Mouse (Mus musculus) Patski (cell line): ENCODE measurements around the gene Bend3. TPM values are rescaled to one million over a fixed set of nuclear protein-coding genes. Genes with fewer than 3 reads are reported as not detected.

Experiments
- ATAC-seq: fragments of 100-300 bp; one replicate; pipeline ENCODE4 v1.8.0; 2021
- CTCF ChIA-PET: fragments of 350-600 bp; sonication (Branson Sonifier 250); formaldehyde crosslinking; loops from one replicate; lab custom pipeline; 2022; ENCODE audit warnings: inconsistent platforms; lab: Charles Lee
- POLR2A ChIA-PET: fragments of 350-600 bp; sonication (Branson Sonifier 250); formaldehyde crosslinking; loops from one replicate; lab custom pipeline; 2022; ENCODE audit warnings: antibody characterized with exemption, inconsistent platforms; lab: Charles Lee
- DNase-seq: peaks from one replicate; pipeline ENCODE4 v3.0.0-alpha.2; 2011; ENCODE audit warnings: low read depth, low spot score
- H3K27me3 ChIP-seq: fragments of 371-371 bp; one replicate; pipeline ENCODE4 v1.5.1; 2021
- CTCF ChIP-seq: fragments of 100-300 bp; IDR thresholded peaks from one replicate; pipeline ENCODE4 v1.5.1; 2021
- in situ Hi-C: fragments of 300-500 bp; cut with MboI; formaldehyde crosslinking; loops from 3 replicates; pipeline ENCODE4 v1.11.1; 2018; ENCODE audit warnings: low pct_unique_long_range_greater_than_20kb, mixed read lengths
- polyA plus RNA-seq: library from polyadenylated mRNA; unstranded; gene quantifications from one replicate; pipeline ENCODE4 v1.2.3, GENCODE M21; 2021

The Bend3 gene
- polyA plus RNA-seq, 1 experiment from 2014 or later, result 10.4 TPM

- H3K27me3 ChIP-seq, result no peaks in the 10 kb centered on the region
- POLR2A ChIA-PET, result no interaction called here
- CTCF ChIA-PET, result interaction anchor here (1.3 kb wide), 1 partner anchor 95 kb away, joined by 3 read pairs; no protein-coding TSS in a partner anchor
- no peak for TF ChIP-seq CTCF
- in situ Hi-C loops, result no loop called here
- ATAC-seq (no peak), DNase-seq (no peak)
Measured at GRCm38 (mm10) chr10:43454219-43454618, 24.4 kb upstream of the Bend3 start.

GRCm38 (mm10) chr10:43454671-43455070, 24.0 kb upstream of the Bend3 start:
- in situ Hi-C loops, result no loop called here
- DNase-seq (no peak), ATAC-seq (no peak)
- CTCF ChIA-PET, result interaction anchor here (1.3 kb wide), 1 partner anchor 95 kb away, joined by 3 read pairs; no protein-coding TSS in a partner anchor
- POLR2A ChIA-PET, result no interaction called here
- no peak for TF ChIP-seq CTCF
- no peaks in the 10 kb centered on the region for H3K27me3 ChIP-seq

- ATAC-seq (no peak), DNase-seq (no peak)
- POLR2A ChIA-PET, result no interaction called here
- CTCF ChIA-PET, result no interaction called here
- TF ChIP-seq CTCF, result no peak
- no peaks in the 10 kb centered on the region for H3K27me3 ChIP-seq
- in situ Hi-C loops, result no loop called here
Measured at GRCm38 (mm10) chr10:43462821-43463220, 15.8 kb upstream of the Bend3 start.

GRCm38 (mm10) chr10:43463227-43463626, 15.4 kb upstream of the Bend3 start:
- ChIA-PET CTCF (no interaction called here), POLR2A (interaction anchor here (0.6 kb wide), 1 partner anchor 1009 kb away, joined by 5 read pairs; no protein-coding TSS in a partner anchor)
- ATAC-seq (no peak), DNase-seq (no peak)
- H3K27me3 ChIP-seq, result no peaks in the 10 kb centered on the region
- in situ Hi-C loops, result no loop called here
- TF ChIP-seq CTCF, result no peak

- no peaks in the 10 kb centered on the region for H3K27me3 ChIP-seq
- no peak for TF ChIP-seq CTCF
- no peak for DNase-seq
- in situ Hi-C loops, result no loop called here
- POLR2A ChIA-PET, result interaction anchor here (0.6 kb wide), 1 partner anchor 12 kb away, joined by 5 read pairs; no protein-coding TSS in a partner anchor
- ATAC-seq, result no peak
- CTCF ChIA-PET, result no interaction called here
Measured at GRCm38 (mm10) chr10:43466223-43466622, 12.4 kb upstream of the Bend3 start.

- in situ Hi-C loops, result no loop called here
- no peak for ATAC-seq
- ChIA-PET POLR2A (no interaction called here), CTCF (interaction anchor here (0.9 to 1.2 kb wide), 2 partner anchors 9 to 15 kb away, joined by 3 read pairs; no protein-coding TSS in a partner anchor)
- no peak for TF ChIP-seq CTCF
- no peaks in the 10 kb centered on the region for H3K27me3 ChIP-seq
- no peak for DNase-seq
Measured at GRCm38 (mm10) chr10:43467659-43468058, 11.0 kb upstream of the Bend3 start.

- ChIA-PET POLR2A (no interaction called here), CTCF (interaction anchor here (0.9 to 1.2 kb wide), 2 partner anchors 9 to 16 kb away, joined by 3 read pairs; no protein-coding TSS in a partner anchor)
- ATAC-seq (no peak), DNase-seq (no peak)
- H3K27me3 ChIP-seq, result no peaks in the 10 kb centered on the region
- TF ChIP-seq CTCF, result no peak
- in situ Hi-C loops, result no loop called here
Measured at GRCm38 (mm10) chr10:43468293-43468692, 10.3 kb upstream of the Bend3 start.

- no peaks in the 10 kb centered on the region for H3K27me3 ChIP-seq
- DNase-seq (no peak), ATAC-seq (no peak)
- in situ Hi-C loops, result no loop called here
- CTCF ChIA-PET, result interaction anchor here (1.0 to 1.5 kb wide), 2 partner anchors 14 to 23 kb away, joined by 3 to 4 read pairs; no protein-coding TSS in a partner anchor
- POLR2A ChIA-PET, result interaction anchor here (0.6 kb wide), 3 partner anchors 99 to 1143 kb away, joined by 4 to 6 read pairs (median 4); no protein-coding TSS in a partner anchor
- peak; percentile 65 for TF ChIP-seq CTCF
Measured at GRCm38 (mm10) chr10:43475376-43475775, 3.3 kb upstream of the Bend3 start.

GRCm38 (mm10) chr10:43477459-43477858, 1.2 kb upstream of the Bend3 start:
- H3K27me3 ChIP-seq, result no peaks in the 10 kb centered on the region
- ATAC-seq, result no peak
- no peak for TF ChIP-seq CTCF
- in situ Hi-C loops, result no loop called here
- ChIA-PET CTCF (interaction anchor here (1.2 kb wide), 1 partner anchor 9 kb away, joined by 3 read pairs; no protein-coding TSS in a partner anchor), POLR2A (interaction anchor here (0.6 kb wide), 2 partner anchors 11 to 65 kb away, joined by 4 to 5 read pairs; no protein-coding TSS in a partner anchor)
- no peak for DNase-seq

GRCm38 (mm10) chr10:43477865-43478681, 558 bp upstream of the Bend3 start:
- DNase-seq (no peak), ATAC-seq (no peak)
- ChIA-PET POLR2A (interaction anchor here (0.6 kb wide), 2 partner anchors 12 to 64 kb away, joined by 4 to 5 read pairs; no protein-coding TSS in a partner anchor), CTCF (interaction anchor here (1.2 kb wide), 1 partner anchor 10 kb away, joined by 3 read pairs; no protein-coding TSS in a partner anchor)
- H3K27me3 ChIP-seq, result no peaks in the 10 kb centered on the region
- no peak for TF ChIP-seq CTCF
- in situ Hi-C loops, result no loop called here
